Mouse (Mus musculus): Measurements from ENCODE around the gene Chd3.

GRCm38 (mm10) chr11:69412548-69412947 is 43.3 kb upstream of the Chd3 start:
- TF ChIP-seq GATA1 (IDR thresholded peaks at IDR 0.05; ENCODE audit: borderline replicate concordance, low read length) (no peak), FLI1 (IDR thresholded peaks at IDR 0.05; ENCODE audit: low read length) (no peak)
